Mouse (Mus musculus) E14TG2a.4 (cell line): ENCODE data around the gene Lamc1.
"Not testable (repeated sequence)": the region's sequence is repeated elsewhere in the genome, so short reads cannot be mapped to it uniquely, and the experiment has no call there.

Experiments used
- H3K27me3 ChIP-seq: 2 replicates; pipeline ENCODE4 v1.6.1; 2014; ENCODE audit warnings: low read length, control low read depth; ENCODE audit not compliant: insufficient read depth
- H3K36me3 ChIP-seq: 2 replicates; pipeline ENCODE4 v1.6.1; 2014; ENCODE audit warnings: low read length, control low read depth; ENCODE audit not compliant: insufficient read depth
- H3K4me1 ChIP-seq: replicated peaks from 2 replicates; pipeline ENCODE4 v1.6.1; 2014; ENCODE audit warnings: low read depth, low read length, control low read depth
- H3K4me3 ChIP-seq: replicated peaks from 2 replicates; pipeline ENCODE4 v1.5.1; 2014; ENCODE audit warnings: mild to moderate bottlenecking, low read length
- H3K9me3 ChIP-seq: 2 replicates; pipeline ENCODE4 v1.6.1; 2014; ENCODE audit warnings: low read length, control low read depth
- CTCF ChIP-seq: conservative IDR thresholded peaks from 2 replicates; pipeline ENCODE4 v1.5.1; 2014; ENCODE audit warnings: low read length
- NANOG ChIP-seq: IDR thresholded peaks from 2 replicates; pipeline ENCODE4 v1.6.1; 2014; ENCODE audit warnings: borderline replicate concordance, low read length, mixed read lengths
- POU5F1 ChIP-seq: IDR thresholded peaks from 2 replicates; pipeline ENCODE4 v1.6.1; 2014; ENCODE audit warnings: low read length, borderline replicate concordance

The Lamc1 gene

GRCm38 (mm10) chr1:153347040-153347439, 14.5 kb upstream of the Lamc1 start:
- TF ChIP-seq CTCF (no peak), NANOG (no peak), POU5F1 (no peak)
- Histone ChIP-seq H3K27me3 (peaks cover 3% of the 10 kb centered on the region; the same call in 1 of the 2 replicates), H3K36me3 (no peaks in the 10 kb centered on the region), H3K4me1 (peaks cover 46% of the 10 kb centered on the region), H3K9me3 (no peaks in the 10 kb centered on the region), H3K4me3 (no peak overlapping the region)

GRCm38 (mm10) chr1:153345699-153346291, 13.2 kb upstream of the Lamc1 start:
- TF ChIP-seq CTCF = no peak
- TF ChIP-seq NANOG = no peak
- Histone ChIP-seq H3K4me1 (peaks cover 46% of the 10 kb centered on the region), H3K9me3 (no peaks in the 10 kb centered on the region), H3K27me3 (no peaks in the 10 kb centered on the region), H3K4me3 (peak overlapping the region; percentile 67), H3K36me3 (no peaks in the 10 kb centered on the region)

GRCm38 (mm10) chr1:153345002-153345401, 12.4 kb upstream of the Lamc1 start:
- no peaks in the 10 kb centered on the region for H3K9me3 ChIP-seq
- H3K4me1 ChIP-seq = peaks cover 46% of the 10 kb centered on the region
- H3K36me3 ChIP-seq = no peaks in the 10 kb centered on the region
- no peak overlapping the region for H3K4me3 ChIP-seq
- no peaks in the 10 kb centered on the region for H3K27me3 ChIP-seq
- no peak for TF ChIP-seq POU5F1
- no peak for TF ChIP-seq NANOG
- TF ChIP-seq CTCF = no peak

- not testable (repeated sequence) for H3K27me3 ChIP-seq, H3K9me3 ChIP-seq, H3K4me3 ChIP-seq, H3K36me3 ChIP-seq
- peaks cover 24% of the 10 kb centered on the region for H3K4me1 ChIP-seq
These were observed 2.9 kb upstream of the Lamc1 start for GRCm38 (mm10) chr1:153335451-153335850.

- TF ChIP-seq NANOG (no peak), CTCF (no peak), POU5F1 (no peak)
- Histone ChIP-seq H3K4me3 (peak overlapping the region; percentile 94), H3K4me1 (peaks cover 43% of the 10 kb centered on the region), H3K27me3 (no peaks in the 10 kb centered on the region), H3K36me3 (peaks cover 12% of the 10 kb centered on the region), H3K9me3 (no peaks in the 10 kb centered on the region)
These were observed 923 bp upstream of the Lamc1 start for GRCm38 (mm10) chr1:153333296-153334121.

- Histone ChIP-seq H3K4me3 (peak overlapping the region; percentile 94), H3K36me3 (peaks cover 16% of the 10 kb centered on the region), H3K9me3 (no peaks in the 10 kb centered on the region), H3K4me1 (peaks cover 59% of the 10 kb centered on the region), H3K27me3 (no peaks in the 10 kb centered on the region)
- TF ChIP-seq POU5F1 (no peak), CTCF (peak; percentile 11; the same call in 1 of the 2 replicates)
These were observed 666 bp downstream of the Lamc1 start for GRCm38 (mm10) chr1:153331796-153332443.

GRCm38 (mm10) chr1:153331206-153331605, 1.4 kb downstream of the Lamc1 start:
- Histone ChIP-seq H3K27me3 (no peaks in the 10 kb centered on the region), H3K4me1 (peaks cover 66% of the 10 kb centered on the region), H3K9me3 (no peaks in the 10 kb centered on the region), H3K4me3 (peak overlapping the region; percentile 94), H3K36me3 (peaks cover 22% of the 10 kb centered on the region)
- TF ChIP-seq CTCF = no peak
- TF ChIP-seq POU5F1 = no peak
- no peak for TF ChIP-seq NANOG

GRCm38 (mm10) chr1:153329306-153329705, 3.3 kb downstream of the Lamc1 start:
- Histone ChIP-seq H3K36me3 (peaks cover 34% of the 10 kb centered on the region), H3K4me1 (peaks cover 75% of the 10 kb centered on the region), H3K4me3 (peak overlapping the region; percentile 43; the same call in 1 of the 2 replicates), H3K27me3 (no peaks in the 10 kb centered on the region), H3K9me3 (no peaks in the 10 kb centered on the region)
- TF ChIP-seq CTCF (no peak), POU5F1 (no peak), NANOG (no peak)

GRCm38 (mm10) chr1:153327063-153327462, 5.5 kb downstream of the Lamc1 start:
- Histone ChIP-seq H3K27me3 (no peaks in the 10 kb centered on the region), H3K9me3 (no peaks in the 10 kb centered on the region), H3K4me1 (peaks cover 85% of the 10 kb centered on the region), H3K36me3 (peaks cover 39% of the 10 kb centered on the region), H3K4me3 (no peak overlapping the region)
- TF ChIP-seq CTCF (no peak), NANOG (no peak), POU5F1 (no peak)
